Mouse (Mus musculus) heart, adult 2 months (tissue): Measurements from ENCODE around the gene Lect2.

Source experiments
- CTCF ChIP-seq: fragments of 200-600 bp; IDR thresholded peaks from 2 replicates; pipeline ENCODE4 v1.8.1; 2022; ENCODE audit warnings: antibody characterized with exemption, mild to moderate bottlenecking, moderate library complexity
- EP300 ChIP-seq: fragments of 200-500 bp; IDR thresholded peaks from 2 replicates; pipeline ENCODE4 v1.6.1; 2011; ENCODE audit warnings: low read depth, low read length, control low read depth; ENCODE audit not compliant: insufficient read depth

DNA sequence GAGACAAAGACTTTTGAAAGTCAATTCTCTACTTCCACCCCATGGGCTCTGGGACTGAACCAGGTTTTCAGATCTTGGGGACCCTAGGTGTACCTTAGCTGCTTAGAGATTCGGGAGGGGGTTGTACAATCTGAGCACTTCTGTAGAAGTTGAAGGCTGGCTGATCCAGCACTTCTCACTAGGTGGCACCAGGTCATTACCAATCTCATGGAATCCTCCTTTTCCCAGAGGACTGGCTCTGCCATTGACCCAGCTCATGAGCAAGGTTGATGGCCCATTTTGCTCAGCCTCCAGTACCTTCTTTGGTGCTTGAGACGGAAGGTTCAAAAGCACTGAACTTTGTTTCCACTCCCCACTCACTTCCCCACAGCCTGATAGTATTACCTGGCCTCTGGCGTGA, 48.2 kb downstream of the Lect2 start:
- TF ChIP-seq CTCF, result peak; percentile 66
- no peak for TF ChIP-seq EP300
